Comparison of ENCODE assay signal across 13 mouse cellular contexts in the genomic region with DNA sequence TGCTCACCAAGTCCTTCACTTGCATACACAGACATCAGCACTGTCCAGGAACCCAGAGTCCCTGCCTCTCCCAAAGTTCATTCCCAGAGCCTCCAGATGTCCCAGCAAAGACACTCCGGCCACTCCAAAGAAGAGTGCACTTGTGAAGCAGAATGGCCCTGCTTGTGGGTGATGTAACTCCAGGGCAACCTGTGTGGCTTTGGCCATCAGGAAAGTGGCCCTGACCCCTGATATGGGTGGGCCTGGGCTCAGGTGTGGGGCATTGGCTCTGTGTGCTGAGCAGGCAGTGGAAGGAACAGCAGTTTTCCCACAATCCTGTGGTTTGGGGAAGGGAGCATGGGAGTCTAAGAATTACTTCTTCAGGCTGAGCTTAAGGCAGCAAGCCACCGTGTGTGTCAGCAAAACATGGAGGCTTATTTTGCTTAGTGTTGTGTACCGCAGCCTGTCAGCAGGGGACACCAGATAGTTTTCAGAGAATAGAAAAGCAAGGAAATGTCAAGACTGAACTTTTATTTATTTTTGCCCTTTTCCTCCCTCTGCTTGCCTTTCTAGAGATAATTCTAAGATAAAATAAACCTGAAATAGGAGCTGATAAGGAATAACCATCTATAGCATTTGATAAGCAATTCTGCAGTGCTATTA. TPM values are rescaled to one million over a fixed set of nuclear protein-coding genes. Genes with fewer than 3 reads are reported as not detected.
DNase-seq lines count a peak whose midpoint lies in the region; ATAC-seq lines count a peak whose summit lies in the region.
"Had no signal": no experiment of that assay in that cellular context is flagged by ENCODE, and none has a peak within 500 bp of the region (broad histone marks: within the 10 kb centered on the region; RNA-seq: fewer than 3 reads in every experiment).

No protein-coding gene starts in this region.

- H3K27ac ChIP-seq in embryonic facial prominence, embryonic 14.5 days (replicated peaks; ENCODE audit: low read depth, low read length), result no peak overlapping the region
- no peak overlapping the region for H3K27ac ChIP-seq in embryonic facial prominence, embryonic 10.5 days (replicated peaks)
- 0 out of 2 replicates have a peak overlapping the region, but pooled peaks have one; percentile 40 for H3K27ac ChIP-seq in stomach, embryonic 15.5 days
- H3K27ac ChIP-seq: heart, embryonic 13.5 days had no signal

- 0 out of 2 replicates have a peak, but pooled peaks cover 4% of the 10 kb centered on the region for H3K4me1 ChIP-seq in embryonic facial prominence, embryonic 14.5 days (ENCODE audit: control insufficient read depth, insufficient read depth, low read length)
- peaks cover 7% of the 10 kb centered on the region for H3K4me1 ChIP-seq in embryonic facial prominence, embryonic 10.5 days
- H3K4me1 ChIP-seq in stomach, embryonic 15.5 days, result no peaks in the 10 kb centered on the region

- H3K9ac ChIP-seq in embryonic facial prominence, embryonic 14.5 days (ENCODE audit: low read depth, low read length), result no peak overlapping the region
- no peak overlapping the region for H3K9ac ChIP-seq in stomach, embryonic 15.5 days
- H3K9ac ChIP-seq: heart, embryonic 13.5 days had no signal

- 44% methylated on average over 3 of the region's 3 CpGs for WGBS in embryonic facial prominence, embryonic 14.5 days
- WGBS in embryonic facial prominence, embryonic 10.5 days, result 54% methylated on average over 3 of the region's 3 CpGs
- 44% methylated on average over 3 of the region's 3 CpGs for WGBS in stomach, embryonic 15.5 days

- H3K27me3 ChIP-seq in embryonic facial prominence, embryonic 14.5 days (replicated peaks; ENCODE audit: control insufficient read depth, insufficient read depth, low read length), result no peaks in the 10 kb centered on the region; the same call in 1 of the 2 replicates
- peaks cover 37% of the 10 kb centered on the region for H3K27me3 ChIP-seq in embryonic facial prominence, embryonic 10.5 days (replicated peaks; ENCODE audit: low read depth, poor library complexity, severe bottlenecking)
- no peaks in the 10 kb centered on the region for H3K27me3 ChIP-seq in stomach, embryonic 15.5 days (replicated peaks)

- H3K4me2 ChIP-seq in embryonic facial prominence, embryonic 14.5 days (ENCODE audit: low read depth, low read length), result no peak overlapping the region
- H3K4me2 ChIP-seq in stomach, embryonic 15.5 days, result no peak overlapping the region
- H3K4me2 ChIP-seq: heart, embryonic 13.5 days had no signal

- H3K4me3 ChIP-seq in embryonic facial prominence, embryonic 14.5 days (ENCODE audit: low read depth, low read length), result no peak overlapping the region
- no peak overlapping the region for H3K4me3 ChIP-seq in embryonic facial prominence, embryonic 10.5 days
- H3K4me3 ChIP-seq in stomach, embryonic 15.5 days (replicated peaks), result no peak overlapping the region
- H3K4me3 ChIP-seq: erythroblast, embryonic 14.5 days; heart, embryonic 13.5 days had no signal

- peak; percentile 32 for DNase-seq in embryonic facial prominence, embryonic 14.5 days (ENCODE audit: low spot score)
- no peak for DNase-seq in embryonic facial prominence, embryonic 10.5 days (ENCODE audit: low spot score)
- peak; percentile 20 to 45 for DNase-seq in kidney, postnatal 25 days
- DNase-seq in kidney, adult 8-10 months, result no peak
- DNase-seq in right cerebral cortex, postnatal 25 days, result peak; percentile 7
- no peak for DNase-seq in right cerebral cortex, adult 2 months (ENCODE audit: low spot score in 2 of 2)
- DNase-seq in left cerebral cortex, adult 11 months (ENCODE audit: low spot score), result no peak
- DNase-seq: adrenal gland, adult 2 months; B cell, adult 2 months; liver had no signal

- H3K9me3 ChIP-seq in embryonic facial prominence, embryonic 14.5 days (ENCODE audit: control insufficient read depth, low read length), result no peaks in the 10 kb centered on the region
- H3K9me3 ChIP-seq in embryonic facial prominence, embryonic 10.5 days, result no peaks in the 10 kb centered on the region
- no peaks in the 10 kb centered on the region for H3K9me3 ChIP-seq in stomach, embryonic 15.5 days
- H3K9me3 ChIP-seq: heart, embryonic 13.5 days had no signal

- no peaks in the 10 kb centered on the region for H3K36me3 ChIP-seq in embryonic facial prominence, embryonic 14.5 days (ENCODE audit: control insufficient read depth, insufficient read depth, low read length)
- H3K36me3 ChIP-seq in embryonic facial prominence, embryonic 10.5 days (replicated peaks), result no peaks in the 10 kb centered on the region
- H3K36me3 ChIP-seq in stomach, embryonic 15.5 days, result no peaks in the 10 kb centered on the region
- H3K36me3 ChIP-seq: heart, embryonic 13.5 days had no signal

- no peak for ATAC-seq in embryonic facial prominence, embryonic 14.5 days (ENCODE audit: low read depth)
- ATAC-seq in stomach, embryonic 15.5 days (ENCODE audit: insufficient read depth, low FRiP score, low read depth), result 0 out of 2 replicates have a peak, but pooled peaks have one; percentile 19

RNA-seq across cellular contexts. Expression of gene 1700016K19Rik, which starts 1.6 kb away (rescaled TPM):
- polyA plus RNA-seq in embryonic facial prominence, embryonic 14.5 days (2014; fragmentation: Nextera tagmentation; extraction: Ambion mirVana), result 2.0 and 7.3 TPM in 2 replicates
- polyA plus RNA-seq in embryonic facial prominence, embryonic 10.5 days (2016; fragmentation: Nextera tagmentation; extraction: Ambion mirVana), result 0.65 and 0.99 TPM in 2 replicates
- 3.0 and 3.7 TPM in 2 replicates for polyA plus RNA-seq in stomach, embryonic 15.5 days (2015; fragmentation: Nextera tagmentation; extraction: Ambion mirVana)
- polyA plus RNA-seq: adrenal gland, adult 2 months; erythroblast, embryonic 14.5 days; heart, embryonic 13.5 days had no signal

RNA-seq across cellular contexts. Expression of gene Rflnb, which starts 26.2 kb away (rescaled TPM):
- polyA plus RNA-seq in embryonic facial prominence, embryonic 14.5 days (2014; fragmentation: Nextera tagmentation; extraction: Ambion mirVana), result 45.3 and 45.6 TPM in 2 replicates
- 24.6 and 29.7 TPM in 2 replicates for polyA plus RNA-seq in embryonic facial prominence, embryonic 10.5 days (2016; fragmentation: Nextera tagmentation; extraction: Ambion mirVana)
- 53.8 and 54.0 TPM in 2 replicates for polyA plus RNA-seq in stomach, embryonic 15.5 days (2015; fragmentation: Nextera tagmentation; extraction: Ambion mirVana)

Comparison
In these comparisons a context has a peak if more than half of its experiments do, and no peak if none do; other contexts are left out.
1. DNase-seq: peak in embryonic facial prominence, embryonic 14.5 days (single experiment), kidney, postnatal 25 days (2 of 2) and right cerebral cortex, postnatal 25 days (single experiment); none in embryonic facial prominence, embryonic 10.5 days (single experiment), kidney, adult 8-10 months (0 of 2), right cerebral cortex, adult 2 months (0 of 2) and left cerebral cortex, adult 11 months (single experiment).